Mouse (Mus musculus) urinary bladder, postnatal 14 days (tissue): ENCODE results near the gene Foxj3.
A peak's percentile ranks its signal among the peaks of the same experiment; 100 is the strongest.
"Not testable (repeated sequence)": the region's sequence is repeated elsewhere in the genome, so short reads cannot be mapped to it uniquely, and the experiment has no call there.

Source experiments
- DNase-seq: peaks from one replicate; pipeline ENCODE4 v3.0.0; 2021; ENCODE audit warnings: low spot score

The Foxj3 gene

GRCm38 (mm10) chr4:119572682-119573081 is 35.9 kb downstream of the Foxj3 start:
- DNase-seq, result no peak

DNA sequence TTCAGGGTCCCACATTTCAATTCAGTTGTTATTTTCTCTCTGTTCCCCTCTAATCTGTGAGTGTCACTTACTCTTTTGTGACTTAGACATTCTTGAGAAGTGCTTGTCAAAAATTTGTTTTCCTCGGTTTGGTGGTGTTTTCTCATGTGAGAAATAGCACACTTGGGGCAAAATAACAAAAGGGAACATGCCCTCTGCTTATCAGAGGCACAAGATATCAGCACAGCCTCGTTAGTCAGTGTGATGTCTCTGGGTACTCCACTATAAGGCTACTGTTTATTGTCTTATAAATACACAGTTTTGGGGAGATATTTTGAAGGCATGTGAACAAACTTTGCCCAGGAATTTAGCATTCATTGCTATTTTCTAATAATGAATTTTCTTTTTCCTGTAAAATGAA is 37.7 kb downstream of the Foxj3 start:
- no peak for DNase-seq

- no peak for DNase-seq
These were observed 38.7 kb downstream of the Foxj3 start for GRCm38 (mm10) chr4:119575459-119575858.

- no peak for DNase-seq
These were observed 51.2 kb downstream of the Foxj3 start for GRCm38 (mm10) chr4:119588037-119588436.

DNA sequence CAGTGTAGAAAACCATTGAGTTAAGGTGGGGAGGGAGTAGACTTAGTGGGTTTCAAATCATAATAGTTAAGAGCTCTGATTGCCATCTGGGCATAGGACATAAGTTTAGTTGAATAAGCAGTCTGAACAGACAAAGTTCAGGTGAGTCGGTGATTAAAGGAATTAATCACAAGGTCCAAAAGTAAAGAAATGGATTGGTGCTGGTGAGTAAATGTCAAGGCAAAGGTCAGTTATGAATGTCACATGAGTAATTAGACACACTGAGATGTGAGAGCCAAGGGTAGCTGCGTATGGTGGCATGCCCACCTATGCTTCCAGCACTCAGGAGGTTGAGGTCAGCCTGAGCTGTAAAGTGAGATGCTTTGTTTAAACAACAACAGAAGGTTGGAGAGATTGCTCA is 52.6 kb downstream of the Foxj3 start:
- no peak for DNase-seq

DNA sequence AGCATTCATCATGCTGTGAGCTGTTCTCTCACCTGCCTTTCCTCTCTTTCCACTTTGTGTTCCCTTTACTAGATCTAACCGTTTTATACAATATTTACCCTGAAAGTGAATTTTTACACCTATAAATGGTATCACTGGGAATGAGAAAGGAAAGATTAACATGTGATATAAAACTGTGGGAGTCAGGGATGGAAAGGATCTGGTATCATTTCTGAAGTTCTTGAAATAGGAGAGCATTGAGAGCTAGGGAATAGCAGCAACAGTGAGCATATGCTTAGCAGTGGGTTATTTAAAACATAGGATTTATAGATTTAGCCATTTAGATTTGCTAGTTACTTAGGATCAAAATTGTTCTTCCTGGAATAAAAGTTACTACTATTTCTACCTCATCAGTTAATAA is 53.2 kb downstream of the Foxj3 start:
- no peak for DNase-seq

GRCm38 (mm10) chr4:119592479-119592878 is 55.7 kb downstream of the Foxj3 start:
- no peak for DNase-seq

DNA sequence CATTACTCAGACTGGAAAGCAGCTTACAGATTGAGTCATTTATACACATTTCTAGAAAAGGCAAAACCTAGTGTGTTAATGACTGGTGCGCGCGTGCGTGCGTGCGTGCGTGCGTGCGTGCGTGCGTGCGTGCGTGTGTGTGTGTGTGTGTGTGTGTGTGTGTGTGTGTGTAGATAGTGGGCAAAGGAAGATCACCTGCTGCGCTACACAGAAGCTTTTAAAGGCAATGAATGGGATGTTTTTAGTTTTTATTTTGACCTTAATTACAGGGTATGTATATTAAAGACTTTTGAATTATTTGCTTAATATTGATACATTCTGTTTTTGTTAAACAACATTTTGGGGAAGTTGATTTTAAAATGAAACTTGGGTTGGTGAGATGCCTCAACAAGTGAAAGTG is 57.5 kb downstream of the Foxj3 start:
- DNase-seq, result no peak

DNA sequence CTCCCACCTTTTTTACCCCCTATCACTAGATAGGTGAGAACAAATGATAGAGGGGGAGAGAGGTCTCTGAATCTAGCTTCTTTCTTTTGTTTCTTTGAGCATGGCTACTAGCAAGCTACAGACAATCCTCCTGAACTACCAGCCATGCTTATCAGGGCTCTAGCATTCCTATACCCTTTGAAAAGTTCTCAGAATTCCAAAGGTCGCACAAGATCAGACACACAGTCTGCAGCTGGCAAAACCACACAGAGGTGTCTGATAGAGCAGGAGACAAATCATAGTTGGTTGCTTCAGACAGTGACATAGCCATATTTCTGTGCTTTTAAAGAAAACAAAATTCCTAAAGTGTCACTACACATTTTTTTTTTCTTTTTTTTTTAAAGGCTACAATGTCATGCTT is 62.8 kb downstream of the Foxj3 start:
- no peak for DNase-seq

GRCm38 (mm10) chr4:119609488-119609887 is 72.7 kb downstream of the Foxj3 start:
- no peak for DNase-seq

GRCm38 (mm10) chr4:119614078-119614477 is 77.3 kb downstream of the Foxj3 start:
- DNase-seq, result no peak

GRCm38 (mm10) chr4:119614724-119615123 is 77.9 kb downstream of the Foxj3 start:
- no peak for DNase-seq

- DNase-seq, result no peak
These were observed 89.4 kb downstream of the Foxj3 start for GRCm38 (mm10) chr4:119626081-119626645.

DNA sequence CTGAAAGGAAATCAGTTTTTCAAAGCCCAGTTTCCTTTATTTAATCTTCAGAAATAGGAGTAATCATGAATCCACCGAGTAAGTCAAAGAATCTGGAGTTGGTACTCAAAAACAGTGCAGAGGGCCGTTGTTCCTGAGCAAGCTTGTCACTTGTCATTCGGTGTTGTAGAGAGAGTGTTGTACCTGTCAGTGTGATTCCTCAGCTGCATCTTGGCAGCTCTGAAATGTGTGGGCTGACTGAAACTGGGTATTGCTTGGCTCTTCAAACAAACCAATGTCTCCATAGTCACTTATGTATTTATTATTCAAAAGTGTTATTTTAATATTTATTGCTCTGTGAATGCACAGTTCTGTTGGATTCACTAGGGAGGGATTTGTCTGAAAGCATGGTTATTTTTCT is 90.1 kb downstream of the Foxj3 start:
- no peak for DNase-seq

GRCm38 (mm10) chr4:119627317-119627716 is 90.5 kb downstream of the Foxj3 start:
- DNase-seq, result no peak

DNA sequence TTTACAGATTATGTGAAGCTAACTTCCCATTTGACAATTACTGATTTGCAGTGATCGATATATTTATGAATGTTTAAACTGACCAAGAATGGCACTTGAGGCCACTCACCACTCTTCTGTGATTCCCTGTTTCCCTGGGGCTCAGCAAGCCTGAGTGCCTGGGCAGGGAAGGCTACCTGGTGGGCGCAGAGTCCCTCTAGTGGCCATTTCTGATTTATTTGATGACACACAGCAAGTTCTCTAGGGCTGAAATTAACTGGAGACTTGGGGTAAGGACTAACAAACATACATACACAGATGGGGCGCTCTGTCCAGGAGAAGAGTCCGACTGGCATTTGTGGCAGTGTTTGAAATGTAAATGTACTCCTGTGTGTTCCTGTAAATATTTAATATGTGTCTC is 91.6 kb downstream of the Foxj3 start:
- not testable (repeated sequence) for DNase-seq

- DNase-seq, result peak; percentile 63
These were observed 94.5 kb downstream of the Foxj3 start for GRCm38 (mm10) chr4:119631115-119631919.

GRCm38 (mm10) chr4:119632721-119633120 is 95.9 kb downstream of the Foxj3 start:
- no peak for DNase-seq

DNA sequence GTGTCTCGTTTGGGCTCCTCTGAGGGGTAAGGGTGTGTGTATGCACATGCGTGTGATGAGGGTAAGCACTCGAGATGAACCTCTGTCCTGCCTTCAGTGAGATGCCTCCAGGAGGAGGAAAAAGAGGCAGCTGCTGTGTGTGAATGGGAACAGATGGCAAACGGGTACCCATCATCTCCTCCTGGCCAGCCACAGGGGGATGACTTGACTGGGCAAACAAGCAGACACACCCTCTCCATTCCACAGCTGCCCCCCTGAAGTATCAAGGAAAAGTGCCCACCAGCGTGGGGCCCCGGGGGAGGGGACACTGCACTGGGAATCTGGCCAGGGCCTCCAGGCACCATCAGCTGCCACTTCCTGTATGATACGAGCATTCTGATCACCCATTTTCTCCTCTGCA is 96.5 kb downstream of the Foxj3 start:
- no peak for DNase-seq

DNA sequence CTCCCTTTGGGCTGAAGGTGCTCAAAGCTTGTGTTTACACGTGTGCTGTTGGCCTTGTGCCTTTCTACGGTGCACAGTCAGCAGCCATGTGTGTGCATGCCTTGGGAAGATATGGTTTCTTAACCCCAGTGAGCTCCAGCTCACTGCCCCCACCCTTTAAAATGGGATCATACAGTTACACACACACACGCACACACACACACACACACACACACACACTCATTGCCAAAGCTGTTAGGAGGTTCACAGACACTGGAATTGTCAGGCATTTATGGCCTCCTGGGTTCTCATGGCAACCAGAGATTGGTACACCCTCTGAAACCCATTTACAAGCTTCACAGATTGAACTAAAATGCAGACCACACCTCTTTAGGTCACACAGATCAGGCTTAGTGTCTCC is 97.1 kb downstream of the Foxj3 start:
- DNase-seq, result no peak

DNA sequence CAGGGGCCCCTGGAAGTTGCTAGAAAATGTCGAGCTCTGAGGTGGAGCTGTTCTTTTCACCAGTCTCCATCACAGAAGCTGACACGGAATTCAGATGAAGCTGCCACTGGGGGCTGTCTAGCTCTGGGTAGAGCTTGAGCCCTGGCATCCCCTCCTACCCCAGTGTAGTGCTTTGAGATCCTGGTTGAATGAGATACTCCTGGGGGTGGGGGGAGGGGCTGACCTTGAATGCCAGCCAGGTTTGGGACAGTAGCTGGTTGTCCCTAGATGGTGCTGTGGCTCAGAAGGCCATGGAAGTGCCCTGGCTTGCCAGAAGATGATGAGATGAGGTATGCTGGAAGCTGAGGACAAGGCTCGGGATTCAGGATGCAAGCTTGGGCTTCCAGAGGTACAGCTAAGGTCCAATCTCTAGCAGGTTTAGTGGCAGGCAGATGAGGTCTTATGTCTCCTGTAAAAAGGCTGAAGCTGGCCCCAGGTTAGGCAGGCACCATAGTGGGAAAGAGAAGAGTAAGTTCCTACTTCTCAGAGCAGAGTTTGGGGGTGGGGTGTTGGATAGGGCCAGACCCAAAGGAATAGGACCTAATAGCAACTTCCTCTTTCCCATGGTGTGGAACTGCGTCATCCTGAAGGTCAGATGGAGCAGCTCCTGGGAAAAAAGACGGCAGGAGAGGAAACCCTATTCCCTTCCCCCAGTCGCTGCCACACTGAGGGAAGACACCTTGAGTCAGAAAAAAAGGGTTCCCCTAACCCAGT is 98.3 kb downstream of the Foxj3 start:
- DNase-seq, result no peak

GRCm38 (mm10) chr4:119635686-119636085 is 98.9 kb downstream of the Foxj3 start:
- no peak for DNase-seq

DNA sequence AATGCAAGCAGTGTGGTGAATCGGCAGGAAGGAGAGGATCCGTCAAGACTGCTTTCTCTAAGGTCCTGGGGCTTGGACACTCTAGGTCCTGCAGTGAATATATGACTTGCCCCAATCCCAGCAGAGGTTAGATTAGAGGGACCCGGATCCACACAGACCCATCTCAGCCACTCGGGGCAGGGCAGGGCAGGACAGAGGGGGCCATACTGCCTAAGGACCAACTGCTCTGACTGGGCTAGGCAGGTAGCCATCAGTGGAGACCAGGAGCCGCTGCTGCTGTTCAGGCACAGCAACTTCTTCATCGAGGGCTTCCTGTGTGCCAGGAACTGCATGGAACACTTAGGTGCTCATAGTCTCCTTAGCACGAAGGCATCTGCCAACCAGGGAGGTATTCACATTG is 99.9 kb downstream of the Foxj3 start:
- no peak for DNase-seq
